Mouse (Mus musculus) kidney, postnatal 4 days (tissue): Measurements from ENCODE around the gene Cacna1a.

Source experiments
- DNase-seq, 2 experiments: peaks; one replicate each; pipeline ENCODE4 v3.0.0; 2021; ENCODE audit warnings: mixed read lengths in 2 of 2

Gene Cacna1a

GRCm38 (mm10) chr8:84639162-84640009 lies 251.1 kb downstream of the Cacna1a start:
- DNase-seq = peak; percentile 93 to 96

- DNase-seq = no peak
These were observed 251.9 kb downstream of the Cacna1a start for GRCm38 (mm10) chr8:84640010-84640588.

GRCm38 (mm10) chr8:84640617-84641294 lies 252.5 kb downstream of the Cacna1a start:
- no peak for DNase-seq

- DNase-seq = no peak
These were observed 253.5 kb downstream of the Cacna1a start for GRCm38 (mm10) chr8:84641578-84642361.

DNA sequence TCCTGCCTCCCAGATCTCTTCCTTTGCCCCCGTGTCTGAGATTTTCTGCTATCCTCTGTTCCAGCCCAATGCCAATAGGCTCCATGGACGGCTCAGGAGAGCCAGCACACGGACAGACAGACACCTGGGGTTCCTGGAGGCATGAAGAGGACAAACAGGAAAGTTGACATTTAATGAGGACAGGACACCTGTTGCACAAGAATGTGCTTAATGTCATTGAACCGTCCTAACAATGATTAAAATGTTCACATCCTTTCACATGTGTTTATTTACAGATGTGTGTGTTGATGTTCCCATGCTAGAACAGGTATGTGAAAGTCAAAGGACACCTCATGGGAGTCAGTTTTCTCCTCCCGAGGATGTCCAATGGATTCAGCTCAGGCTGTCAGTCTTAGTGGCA lies 254.8 kb downstream of the Cacna1a start:
- DNase-seq = no peak

- no peak for DNase-seq
These were observed 258.6 kb downstream of the Cacna1a start for GRCm38 (mm10) chr8:84646800-84647199.

- peak; percentile 62 to 68 for DNase-seq
These were observed 259.2 kb downstream of the Cacna1a start for GRCm38 (mm10) chr8:84647461-84647901.

GRCm38 (mm10) chr8:84650213-84650612 lies 262.0 kb downstream of the Cacna1a start:
- DNase-seq = no peak

DNA sequence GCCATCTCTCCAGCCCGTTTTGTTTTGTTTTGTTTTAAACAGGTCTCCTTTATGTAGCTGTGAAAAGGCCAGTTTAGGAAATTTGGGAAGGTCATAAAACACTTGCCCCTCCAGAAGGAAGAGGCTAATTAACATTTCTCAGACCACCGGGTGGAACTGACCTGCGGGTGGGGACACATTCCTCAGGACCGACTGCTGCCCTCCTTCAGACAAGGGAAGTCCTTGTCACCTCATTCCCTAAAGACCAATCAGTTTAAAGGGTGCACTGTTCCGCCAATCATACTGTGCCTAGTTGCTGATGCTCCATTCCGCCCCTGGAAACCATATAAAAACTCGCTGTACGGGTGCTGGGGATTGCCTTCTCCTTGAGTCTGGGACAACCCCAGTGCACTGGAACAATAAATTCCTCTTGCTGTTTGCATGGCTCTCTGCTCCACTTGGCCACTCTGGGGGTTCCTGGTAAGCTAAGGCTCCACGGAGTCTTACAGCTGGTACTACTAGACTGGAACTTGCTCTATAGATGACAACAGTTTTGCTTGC lies 264.9 kb downstream of the Cacna1a start:
- no peak for DNase-seq

GRCm38 (mm10) chr8:84654597-84654996 lies 266.4 kb downstream of the Cacna1a start:
- peak; percentile 31 to 47 for DNase-seq

GRCm38 (mm10) chr8:84655336-84656190 lies 267.3 kb downstream of the Cacna1a start:
- DNase-seq = peak; percentile 52 to 69

DNA sequence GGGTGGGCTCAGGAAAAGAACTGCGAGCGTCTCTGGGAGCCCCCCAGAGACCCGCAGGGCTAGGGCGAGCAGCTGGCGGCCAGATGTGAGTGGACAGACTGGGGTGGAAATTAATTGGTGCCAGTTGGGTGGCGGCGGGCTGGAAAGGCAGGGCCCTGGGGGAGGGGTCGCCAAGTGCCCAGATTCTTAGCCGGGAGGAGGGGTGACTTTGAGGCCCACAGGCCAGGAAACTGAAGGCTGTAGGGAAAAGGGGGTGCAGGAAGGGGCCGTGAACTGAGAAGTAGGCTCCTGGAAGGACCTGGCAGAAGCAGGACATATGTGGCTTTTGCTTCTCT lies 267.9 kb downstream of the Cacna1a start:
- peak; percentile 58 to 76 for DNase-seq

- DNase-seq = peak; percentile 82 to 91
These were observed 268.4 kb downstream of the Cacna1a start for GRCm38 (mm10) chr8:84656641-84657126.

DNA sequence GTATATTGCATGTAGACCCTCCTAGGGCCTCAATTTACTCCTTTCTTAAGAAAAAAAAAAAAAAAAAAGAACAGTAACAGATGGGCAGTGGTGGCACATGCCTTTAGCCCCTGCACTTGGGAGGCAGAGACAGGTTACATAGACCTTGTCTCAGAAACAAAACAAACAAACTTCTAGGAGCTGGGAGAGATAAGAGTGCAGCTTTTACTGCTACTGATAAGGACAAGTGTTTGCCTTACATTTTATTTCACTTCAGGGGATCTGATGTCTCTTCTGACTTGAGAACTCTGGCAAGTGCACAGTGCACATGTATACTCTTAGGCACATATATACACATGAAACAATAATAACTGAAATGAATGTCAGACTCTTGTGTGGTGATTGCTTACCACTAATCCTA lies 269.0 kb downstream of the Cacna1a start:
- no peak for DNase-seq

- peak in 1 of 2 experiments; percentile 30 for DNase-seq
These were observed 269.4 kb downstream of the Cacna1a start for GRCm38 (mm10) chr8:84657680-84658079.

DNA sequence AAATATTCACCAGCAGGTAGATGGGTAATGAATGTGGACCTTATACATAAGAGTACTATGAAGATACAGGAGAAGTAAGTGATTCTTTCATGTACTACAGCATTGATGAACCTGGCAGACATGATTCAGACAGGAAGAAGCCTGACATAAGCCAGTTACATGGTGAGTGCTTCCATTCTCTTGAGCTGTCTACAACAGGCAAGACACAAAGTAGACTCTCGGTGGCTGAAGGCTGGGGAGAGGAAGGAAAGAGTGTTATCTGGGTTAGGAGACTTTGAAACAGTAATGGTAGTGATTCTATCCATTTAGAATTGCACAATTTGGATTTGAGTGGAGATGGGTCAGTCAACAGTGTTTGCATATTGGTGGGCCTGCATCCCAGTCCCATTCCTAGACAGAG lies 270.7 kb downstream of the Cacna1a start:
- no peak for DNase-seq

GRCm38 (mm10) chr8:84659936-84660818 lies 271.9 kb downstream of the Cacna1a start:
- peak; percentile 72 to 83 for DNase-seq

GRCm38 (mm10) chr8:84660819-84661457 lies 272.7 kb downstream of the Cacna1a start:
- peak; percentile 84 to 87 for DNase-seq

GRCm38 (mm10) chr8:84661458-84661871 lies 273.2 kb downstream of the Cacna1a start:
- peak; percentile 81 to 90 for DNase-seq
